Mouse (Mus musculus) hematopoietic multipotent progenitor cell, adult 10-12 weeks (in vitro differentiated cells): ENCODE data around the gene Hipk3. TPM values are rescaled to one million over a fixed set of nuclear protein-coding genes. Genes with fewer than 3 reads are reported as not detected.

Experiments
- polyA plus RNA-seq: library from polyadenylated mRNA; stranded (reverse); fragments of >175 nt; gene quantifications from 2 replicates; pipeline ENCODE4 v1.2.3, GENCODE M21; 2012; ENCODE audit warnings: low replicate concordance

Hipk3 gene
- polyA plus RNA-seq, result 13.9 and 28.8 TPM in 2 replicates

GRCm38 (mm10) chr2:104493951-104494800, at the start of gene Hipk3:
Hipk3 (minus strand) TSS chr2:104494446.

GRCm38 (mm10) chr2:104410963-104411545, 83.2 kb downstream of the Hipk3 start, which contains the start of gene D430041D05Rik:
D430041D05Rik (minus strand) TSS chr2:104411013.

Other genes starting within 250 kb of the Hipk3 start
- 0.02 and 0.03 TPM in 2 replicates for gene D430041D05Rik, start 83.4 kb downstream of the Hipk3 start, polyA plus RNA-seq
- 2.9 and 6.9 TPM in 2 replicates for gene Cstf3, start 96.1 kb upstream of the Hipk3 start, polyA plus RNA-seq
- 3.3 and 5.8 TPM in 2 replicates for gene Tcp11l1, start 217.7 kb upstream of the Hipk3 start, polyA plus RNA-seq
- gene Pin1rt1, start 221.9 kb upstream of the Hipk3 start, polyA plus RNA-seq, result not detected in 2 replicates
- 0.84 and 1.3 TPM in 2 replicates for gene Depdc7, start 248.4 kb upstream of the Hipk3 start, polyA plus RNA-seq